Mouse (Mus musculus): ENCODE data around the gene Slc9a8.
"Not testable (repeated sequence)": the region's sequence is repeated elsewhere in the genome, so short reads cannot be mapped to it uniquely, and the experiment has no call there.

Slc9a8 gene

GRCm38 (mm10) chr2:167421330-167422149 lies at the start of gene Slc9a8:
TSS of gene Slc9a8 (plus strand) at chr2:167421712.
- CTCF ChIA-PET: interaction anchor here (0.6 to 0.7 kb wide), 2 partner anchors 109 to 219 kb away, joined by 3 to 8 read pairs; no protein-coding TSS in a partner anchor

GRCm38 (mm10) chr2:167373266-167373665 lies 48.2 kb upstream of the Slc9a8 start:
- CTCF ChIA-PET: no interaction called here

GRCm38 (mm10) chr2:167374191-167374805 lies 47.2 kb upstream of the Slc9a8 start:
- CTCF ChIA-PET: no interaction called here

GRCm38 (mm10) chr2:167375135-167375534 lies 46.4 kb upstream of the Slc9a8 start:
- CTCF ChIA-PET: interaction anchor here (0.5 to 0.7 kb wide), 2 partner anchors 109 to 709 kb away, joined by 3 to 6 read pairs; no protein-coding TSS in a partner anchor

- CTCF ChIA-PET: interaction anchor here (0.5 to 0.7 kb wide), 3 partner anchors 17 to 708 kb away, joined by 3 to 13 read pairs (median 6); no protein-coding TSS in a partner anchor
These were observed 45.8 kb upstream of the Slc9a8 start for GRCm38 (mm10) chr2:167375688-167376087.

- CTCF ChIA-PET: interaction anchor here (0.6 kb wide), 1 partner anchor 18 kb away, joined by 13 read pairs; no protein-coding TSS in a partner anchor
These were observed 45.4 kb upstream of the Slc9a8 start for GRCm38 (mm10) chr2:167376160-167376564.

GRCm38 (mm10) chr2:167377697-167378096 lies 43.8 kb upstream of the Slc9a8 start:
- CTCF ChIA-PET: no interaction called here

- CTCF ChIA-PET: interaction anchor here (1.5 kb wide), 1 partner anchor 10 kb away, joined by 3 read pairs; no protein-coding TSS in a partner anchor
These were observed 42.5 kb upstream of the Slc9a8 start for GRCm38 (mm10) chr2:167378972-167379371.

- CTCF ChIA-PET: no interaction called here
These were observed 40.8 kb upstream of the Slc9a8 start for GRCm38 (mm10) chr2:167380615-167381285.

GRCm38 (mm10) chr2:167381596-167381995 lies 39.9 kb upstream of the Slc9a8 start:
- CTCF ChIA-PET: interaction anchor here (1.1 kb wide), 1 partner anchor 36 kb away, joined by 3 read pairs; no protein-coding TSS in a partner anchor

- CTCF ChIA-PET: interaction anchor here (1.1 kb wide), 1 partner anchor 35 kb away, joined by 3 read pairs; no protein-coding TSS in a partner anchor
These were observed 39.1 kb upstream of the Slc9a8 start for GRCm38 (mm10) chr2:167382389-167382788.

GRCm38 (mm10) chr2:167383666-167384083 lies 37.8 kb upstream of the Slc9a8 start:
- CTCF ChIA-PET: interaction anchor here (1.1 kb wide), 1 partner anchor 41 kb away, joined by 5 read pairs; no protein-coding TSS in a partner anchor

GRCm38 (mm10) chr2:167386456-167386855 lies 35.1 kb upstream of the Slc9a8 start:
- CTCF ChIA-PET: interaction anchor here (0.6 kb wide), 2 partner anchors 88 to 132 kb away, joined by 4 read pairs; no protein-coding TSS in a partner anchor

- CTCF ChIA-PET: interaction anchor here (0.6 kb wide), 2 partner anchors 88 to 132 kb away, joined by 4 read pairs; no protein-coding TSS in a partner anchor
These were observed 34.5 kb upstream of the Slc9a8 start for GRCm38 (mm10) chr2:167386998-167387397.

- CTCF ChIA-PET: no interaction called here
These were observed 27.1 kb upstream of the Slc9a8 start for GRCm38 (mm10) chr2:167394426-167394825.

GRCm38 (mm10) chr2:167396420-167396819 lies 25.1 kb upstream of the Slc9a8 start:
- CTCF ChIA-PET: not testable (repeated sequence)

GRCm38 (mm10) chr2:167399012-167399411 lies 22.5 kb upstream of the Slc9a8 start:
- CTCF ChIA-PET: no interaction called here

- CTCF ChIA-PET: no interaction called here
These were observed 21.9 kb upstream of the Slc9a8 start for GRCm38 (mm10) chr2:167399646-167400045.

GRCm38 (mm10) chr2:167403085-167403484 lies 18.4 kb upstream of the Slc9a8 start:
- CTCF ChIA-PET: no interaction called here

GRCm38 (mm10) chr2:167405101-167405880 lies 16.2 kb upstream of the Slc9a8 start:
- CTCF ChIA-PET: no interaction called here
